Mouse (Mus musculus) forebrain, embryonic 11.5 days (tissue): ENCODE measurements at regions not wholly inside any gene's neighbourhood (a gene's known extent, or its start where the extent isn't known, plus 50 kb on each side); places are given as distances from the start of the nearest gene placed in this dataset.

Experiments used
- ATAC-seq: fragments of 200-750 bp; cut with Nextera tagmentation; replicated peaks from 2 replicates; pipeline ENCODE4 v1.8.0; 2017; ENCODE audit warnings: moderate TSS enrichment; ENCODE audit not compliant: low FRiP score
- DNase-seq: peaks from one replicate; pipeline ENCODE4 v3.0.0-alpha.2; 2017; ENCODE audit warnings: low spot score
- H3K27ac ChIP-seq: fragments of 300-500 bp; sonication (generic); 2 replicates; pipeline ENCODE4 v1.5.1; 2014; ENCODE audit warnings: low read depth, low read length
- H3K27me3 ChIP-seq: fragments of 300-500 bp; sonication (generic); 2 replicates; pipeline ENCODE4 v1.6.1; 2014; ENCODE audit warnings: mild to moderate bottlenecking, low read length, mixed read lengths; ENCODE audit not compliant: control insufficient read depth, insufficient read depth
- H3K36me3 ChIP-seq: fragments of 300-500 bp; sonication (generic); 2 replicates; pipeline ENCODE4 v1.6.1; 2014; ENCODE audit warnings: mild to moderate bottlenecking, low read length, moderate library complexity, mixed read lengths; ENCODE audit not compliant: control insufficient read depth, insufficient read depth
- H3K4me1 ChIP-seq: fragments of 300-500 bp; sonication (generic); replicated peaks from 2 replicates; pipeline ENCODE4 v1.6.1; 2014; ENCODE audit warnings: low read length, mixed read lengths; ENCODE audit not compliant: control insufficient read depth, insufficient read depth
- H3K4me2 ChIP-seq: fragments of 300-500 bp; sonication (generic); 2 replicates; pipeline ENCODE4 v1.6.1; 2014; ENCODE audit warnings: low read depth, mild to moderate bottlenecking, low read length, moderate library complexity, mixed read lengths; ENCODE audit not compliant: severe bottlenecking
- H3K4me3 ChIP-seq: fragments of 300-500 bp; sonication (generic); 2 replicates; pipeline ENCODE4 v1.5.1; 2014; ENCODE audit warnings: low read depth, low read length
- H3K9ac ChIP-seq: fragments of 300-500 bp; sonication (generic); 2 replicates; pipeline ENCODE4 v1.6.1; 2014; ENCODE audit warnings: low read length
- H3K9me3 ChIP-seq: fragments of 300-500 bp; sonication (generic); 2 replicates; pipeline ENCODE4 v1.6.1; 2016; ENCODE audit warnings: low read length, mixed read lengths; ENCODE audit not compliant: control insufficient read depth
- WGBS: fragments of 180-500 bp; shearing (Covaris S2); extraction: QIAGEN DNeasy Blood & Tissue Kit; methylation state at CpG from one replicate; pipeline ENCODE4 v1.1.7; 2014; 5-methylcytosine and 5-hydroxymethylcytosine counted together

DNA sequence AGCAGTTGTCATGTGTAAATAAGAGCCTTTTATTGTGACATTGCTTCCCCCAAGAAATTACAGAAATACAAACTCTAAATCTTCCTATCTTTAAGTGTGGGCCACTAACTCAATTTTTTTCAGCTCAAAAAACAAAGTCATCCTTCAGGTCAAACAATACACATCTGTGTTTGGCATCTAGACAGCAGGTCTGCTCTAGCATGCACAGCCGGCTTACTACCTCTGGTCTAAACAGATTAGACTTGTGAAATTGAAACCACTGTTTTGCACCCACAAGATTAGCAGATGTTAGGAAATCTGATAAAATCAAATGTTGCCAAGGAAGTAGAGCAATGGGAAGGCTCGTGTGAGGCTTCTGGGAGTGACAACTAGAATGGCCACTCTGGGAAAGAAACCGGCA lies 195.5 kb upstream of the Il12b start:
- 85% methylated on average over 3 of the region's 3 CpGs for WGBS
- Histone ChIP-seq H3K9me3 (no peaks in the 10 kb centered on the region), H3K4me3 (no peak overlapping the region), H3K36me3 (no peaks in the 10 kb centered on the region), H3K4me1 (no peaks in the 10 kb centered on the region), H3K27me3 (no peaks in the 10 kb centered on the region), H3K27ac (no peak overlapping the region), H3K4me2 (no peak overlapping the region), H3K9ac (no peak overlapping the region)
- ATAC-seq (no peak), DNase-seq (no peak)

GRCm38 (mm10) chr11:44206866-44207265 lies 193.0 kb upstream of the Il12b start:
- WGBS = 89% methylated on average over 4 of the region's 4 CpGs
- H3K27me3 ChIP-seq = no peaks in the 10 kb centered on the region
- ATAC-seq = no peak
- H3K4me3 ChIP-seq = no peak overlapping the region
- no peaks in the 10 kb centered on the region for H3K36me3 ChIP-seq
- no peak overlapping the region for H3K4me2 ChIP-seq
- no peak overlapping the region for H3K9ac ChIP-seq
- H3K27ac ChIP-seq = no peak overlapping the region
- DNase-seq = no peak
- no peaks in the 10 kb centered on the region for H3K9me3 ChIP-seq
- H3K4me1 ChIP-seq = no peaks in the 10 kb centered on the region

DNA sequence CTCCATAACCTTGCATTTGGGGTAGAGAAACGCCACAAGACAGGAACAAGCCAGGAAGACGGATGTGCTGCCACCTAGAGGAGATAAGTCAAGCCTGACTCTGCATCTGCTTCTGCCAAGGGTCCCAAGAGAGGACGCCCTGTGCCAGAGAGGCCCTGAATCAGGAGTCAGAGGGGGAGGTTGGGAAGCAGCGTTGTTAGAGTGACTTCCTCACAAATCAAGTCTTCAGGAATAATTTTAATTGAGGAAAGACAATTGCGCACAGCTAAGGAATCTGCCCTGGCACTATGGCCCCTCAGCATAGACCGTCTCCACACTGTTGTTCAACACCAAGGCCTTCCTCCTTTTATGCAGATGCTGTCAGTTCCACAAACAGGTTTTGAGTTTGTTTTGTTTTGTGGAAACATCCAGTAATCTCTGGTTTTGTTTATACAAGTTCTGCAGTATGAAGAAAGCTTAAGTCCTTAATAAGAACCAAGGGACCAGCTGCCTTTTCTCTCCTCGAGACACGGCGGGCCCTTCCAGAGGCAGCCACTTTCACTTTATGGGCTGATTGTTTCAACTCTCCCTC lies 187.9 kb upstream of the Il12b start:
- no peak overlapping the region for H3K27ac ChIP-seq
- ATAC-seq = peak; percentile 55; the same call in 1 of the 2 replicates
- H3K4me3 ChIP-seq = no peak overlapping the region
- no peaks in the 10 kb centered on the region for H3K27me3 ChIP-seq
- no peaks in the 10 kb centered on the region for H3K4me1 ChIP-seq
- H3K9me3 ChIP-seq = no peaks in the 10 kb centered on the region
- no peak overlapping the region for H3K4me2 ChIP-seq
- no peaks in the 10 kb centered on the region for H3K36me3 ChIP-seq
- H3K9ac ChIP-seq = no peak overlapping the region
- peak; percentile 54 for DNase-seq
- WGBS = 54% methylated on average over 9 of the region's 9 CpGs

DNA sequence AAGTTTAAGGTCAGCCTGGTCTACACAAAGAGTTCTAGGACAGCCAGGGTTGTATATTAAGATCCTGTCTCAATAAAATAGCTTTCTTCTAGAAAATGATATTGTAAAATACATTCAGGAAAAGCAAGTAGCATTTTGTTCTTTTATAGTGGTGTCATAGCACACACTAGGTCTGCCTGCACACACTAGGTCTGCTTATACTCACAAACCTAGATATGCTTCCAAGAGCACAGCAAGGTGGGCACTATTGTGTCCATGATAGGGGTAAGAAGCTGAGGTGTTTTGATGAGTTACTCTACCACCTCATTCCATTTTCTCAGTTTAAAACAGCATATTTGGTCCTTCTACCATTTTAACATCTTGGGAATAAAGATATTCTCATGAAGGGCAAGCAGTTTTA lies 185.8 kb upstream of the Il12b start:
- no peak overlapping the region for H3K27ac ChIP-seq
- H3K4me3 ChIP-seq = no peak overlapping the region
- no peak for ATAC-seq

GRCm38 (mm10) chr11:44216346-44216745 lies 183.5 kb upstream of the Il12b start:
- H3K4me3 ChIP-seq = no peak overlapping the region
- no peak for DNase-seq
- no peak overlapping the region for H3K27ac ChIP-seq
- ATAC-seq = no peak
- no peaks in the 10 kb centered on the region for H3K4me1 ChIP-seq
- H3K9ac ChIP-seq = no peak overlapping the region
- H3K36me3 ChIP-seq = no peaks in the 10 kb centered on the region
- H3K4me2 ChIP-seq = no peak overlapping the region
- H3K27me3 ChIP-seq = no peaks in the 10 kb centered on the region
- no peaks in the 10 kb centered on the region for H3K9me3 ChIP-seq
- 94% methylated on average over 3 of the region's 3 CpGs for WGBS

More for the DNA sequence above, 185.8 kb upstream of the Il12b start:
- H3K9ac ChIP-seq = no peak overlapping the region
- H3K9me3 ChIP-seq = no peaks in the 10 kb centered on the region
- no peak overlapping the region for H3K4me2 ChIP-seq
- no peaks in the 10 kb centered on the region for H3K36me3 ChIP-seq
- no peaks in the 10 kb centered on the region for H3K4me1 ChIP-seq
- no peaks in the 10 kb centered on the region for H3K27me3 ChIP-seq
- DNase-seq = no peak

GRCm38 (mm10) chr11:44219971-44220370 lies 179.9 kb upstream of the Il12b start:
- Histone ChIP-seq H3K36me3 (no peaks in the 10 kb centered on the region), H3K27me3 (no peaks in the 10 kb centered on the region), H3K9me3 (no peaks in the 10 kb centered on the region), H3K4me2 (no peak overlapping the region), H3K4me3 (no peak overlapping the region), H3K4me1 (no peaks in the 10 kb centered on the region), H3K27ac (no peak overlapping the region), H3K9ac (no peak overlapping the region)
- DNase-seq = no peak
- WGBS = 59% methylated on average over 3 of the region's 3 CpGs
- ATAC-seq = no peak

- 89% methylated on average over 5 of the region's 5 CpGs for WGBS
- ATAC-seq = no peak
Observed at GRCm38 (mm10) chr11:44229996-44230395, 169.9 kb upstream of the Il12b start.

DNA sequence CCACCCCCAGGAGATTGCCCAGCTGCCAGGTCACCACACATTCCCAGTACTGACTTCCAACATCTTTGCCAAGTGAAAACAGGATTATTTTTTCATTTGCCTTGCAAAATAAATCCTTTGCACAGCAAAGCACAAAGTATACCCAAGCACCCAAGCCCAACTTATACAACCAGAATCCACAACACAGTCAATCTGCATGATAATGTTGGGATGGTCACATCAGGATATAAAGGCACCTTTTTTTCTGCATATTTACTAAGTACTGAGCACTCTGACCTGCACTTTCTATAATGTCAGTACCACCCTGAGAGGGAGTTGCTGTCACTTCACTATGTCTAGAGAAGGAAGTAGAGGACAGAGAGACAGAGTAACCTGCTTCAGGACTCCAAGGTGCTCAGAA lies 164.4 kb upstream of the Il12b start:
- Histone ChIP-seq H3K27me3 (no peaks in the 10 kb centered on the region), H3K9me3 (no peaks in the 10 kb centered on the region), H3K9ac (no peak overlapping the region), H3K4me1 (no peaks in the 10 kb centered on the region), H3K36me3 (no peaks in the 10 kb centered on the region), H3K4me3 (no peak overlapping the region), H3K4me2 (no peak overlapping the region), H3K27ac (no peak overlapping the region)
- DNase-seq (no peak), ATAC-seq (no peak)

More at GRCm38 (mm10) chr11:44229996-44230395, 169.9 kb upstream of the Il12b start:
- H3K4me3 ChIP-seq = no peak overlapping the region
- H3K27ac ChIP-seq = no peak overlapping the region
- no peak overlapping the region for H3K9ac ChIP-seq
- H3K4me2 ChIP-seq = no peak overlapping the region
- no peaks in the 10 kb centered on the region for H3K36me3 ChIP-seq
- H3K27me3 ChIP-seq = no peaks in the 10 kb centered on the region
- H3K4me1 ChIP-seq = no peaks in the 10 kb centered on the region
- H3K9me3 ChIP-seq = no peaks in the 10 kb centered on the region
- DNase-seq = no peak

DNA sequence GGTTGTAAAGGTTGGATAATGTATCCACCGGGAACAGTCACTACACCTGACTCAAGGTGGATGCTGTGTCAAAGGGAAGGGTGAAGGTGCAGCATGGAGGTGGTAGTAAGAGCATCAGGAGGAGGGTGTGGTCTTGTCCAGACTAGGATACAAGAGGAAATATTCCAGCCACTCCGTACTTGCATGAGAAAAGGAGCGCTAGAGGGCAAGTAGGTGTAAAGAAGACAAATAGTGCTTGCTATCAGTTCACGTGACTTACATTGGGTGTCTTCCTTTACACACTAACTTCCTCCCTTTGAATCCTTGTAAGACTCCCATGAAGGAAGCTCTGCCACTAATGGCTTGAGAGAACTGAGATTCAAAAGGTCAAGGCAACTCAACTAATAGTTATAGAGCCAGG lies 161.8 kb upstream of the Il12b start:
- no peak overlapping the region for H3K9ac ChIP-seq
- H3K4me1 ChIP-seq = no peaks in the 10 kb centered on the region
- DNase-seq = no peak
- no peak overlapping the region for H3K4me2 ChIP-seq
- no peaks in the 10 kb centered on the region for H3K27me3 ChIP-seq
- ATAC-seq = no peak
- no peak overlapping the region for H3K4me3 ChIP-seq
- H3K27ac ChIP-seq = no peak overlapping the region
- no peaks in the 10 kb centered on the region for H3K9me3 ChIP-seq
- H3K36me3 ChIP-seq = no peaks in the 10 kb centered on the region
- 91% methylated on average over 4 of the region's 4 CpGs for WGBS
